Mouse (Mus musculus): ENCODE data around the gene Zfp1.

DNA sequence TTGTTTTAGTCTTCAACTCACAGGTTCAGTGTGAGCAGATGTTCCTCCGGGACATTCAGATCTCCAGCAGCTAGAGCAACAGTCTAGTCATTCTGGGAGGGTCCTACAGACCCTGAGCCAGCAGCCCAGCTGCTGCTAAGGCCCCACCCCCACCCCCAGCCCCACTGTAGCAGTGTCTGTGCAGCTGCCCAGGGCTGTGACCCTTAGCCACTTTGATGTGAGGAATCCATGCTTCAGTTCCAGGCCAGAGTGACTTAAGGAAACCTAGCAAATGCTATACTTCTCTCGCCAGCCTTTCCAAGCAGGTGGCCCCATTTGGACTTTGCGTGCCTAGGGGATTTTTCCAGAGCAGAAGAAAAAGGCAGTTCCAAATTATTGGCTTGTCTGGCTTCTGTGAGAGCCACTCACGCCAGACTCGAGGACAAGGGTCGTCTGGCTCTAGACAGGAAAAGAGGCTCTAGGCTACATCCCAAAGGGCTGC is 50.1 kb downstream of the Zfp1 start:
- TF ChIP-seq CTCF (IDR thresholded peaks at IDR 0.05; ENCODE audit: low read depth, low read length), result no peak
- TF ChIP-seq POLR2A (IDR thresholded peaks at IDR 0.05; ENCODE audit: borderline replicate concordance, low read depth, low read length), result no peak

Data from bone marrow macrophage, adult 2 months (primary cell).